Mouse (Mus musculus) frontal cortex, adult 2 months (tissue): ENCODE data around the gene Eaf1. TPM values are rescaled to one million over a fixed set of nuclear protein-coding genes. Genes with fewer than 3 reads are reported as not detected.

Experiments
- DNase-seq, 2 experiments: peaks; one replicate each; pipeline ENCODE4 v3.0.0; 2022; ENCODE audit warnings: low spot score in 1 of 2; ENCODE audit errors: extremely low spot score in 1 of 2
- polyA plus RNA-seq: library from polyadenylated mRNA; depleted of rRNA; stranded (reverse); fragments of >200 nt; gene quantifications from 2 replicates; pipeline ENCODE4 v1.2.3, GENCODE M21; 2012

The Eaf1 gene
- polyA plus RNA-seq, 1 experiment = 13.7 TPM

- no peak for DNase-seq
These were observed 12.3 kb downstream of the Eaf1 start for GRCm38 (mm10) chr14:31506456-31506855.

DNA sequence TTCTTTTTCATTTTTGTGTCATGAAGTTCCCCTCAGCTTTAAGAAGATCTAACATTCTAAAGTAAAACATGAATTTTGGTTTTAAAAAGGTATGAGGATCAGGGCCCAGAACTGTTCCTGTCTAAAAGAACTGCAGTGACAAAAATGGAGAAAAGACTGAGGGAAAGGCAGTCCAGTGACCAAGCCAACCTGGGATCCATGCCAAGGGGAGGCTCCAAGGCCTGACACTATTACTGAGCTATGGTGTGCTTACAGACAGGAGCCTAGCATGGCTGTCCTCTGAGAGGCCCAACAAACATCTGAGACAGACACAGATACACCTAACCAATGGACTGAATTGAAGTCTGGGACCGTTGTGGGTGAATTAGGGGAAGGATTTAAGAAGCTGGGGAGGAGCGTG lies 15.7 kb downstream of the Eaf1 start:
- DNase-seq = no peak

GRCm38 (mm10) chr14:31510322-31510721 lies 16.1 kb downstream of the Eaf1 start:
- DNase-seq = no peak

- DNase-seq = no peak
These were observed 21.7 kb downstream of the Eaf1 start for GRCm38 (mm10) chr14:31515895-31516294.

DNA sequence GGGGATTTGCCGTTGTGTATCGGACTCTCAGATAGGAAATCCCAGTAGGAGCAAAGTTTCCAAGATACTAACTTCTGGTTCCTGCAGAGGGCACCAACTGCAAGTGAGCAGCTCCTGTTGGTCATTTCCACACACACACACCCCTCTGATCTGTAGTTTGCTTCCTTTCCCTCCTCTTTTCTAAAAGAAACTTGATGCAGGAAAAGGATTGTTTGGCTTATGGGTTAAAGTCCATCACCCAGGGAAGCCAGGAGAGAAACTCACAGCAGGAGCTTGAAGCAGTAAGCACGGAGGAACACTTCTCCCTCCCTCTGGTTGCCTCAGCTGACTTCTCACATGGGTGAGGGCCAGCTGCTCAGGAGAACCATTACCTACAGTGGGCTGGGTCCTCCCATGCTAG lies 25.0 kb downstream of the Eaf1 start:
- DNase-seq = peak in 1 of 2 experiments; percentile 36

GRCm38 (mm10) chr14:31521318-31521717 lies 27.1 kb downstream of the Eaf1 start:
- no peak for DNase-seq

- DNase-seq = no peak
These were observed 31.0 kb downstream of the Eaf1 start for GRCm38 (mm10) chr14:31525040-31525810.

GRCm38 (mm10) chr14:31530847-31531246 lies 36.6 kb downstream of the Eaf1 start:
- DNase-seq = no peak

- DNase-seq = no peak
These were observed 37.4 kb downstream of the Eaf1 start for GRCm38 (mm10) chr14:31531506-31532148.

DNA sequence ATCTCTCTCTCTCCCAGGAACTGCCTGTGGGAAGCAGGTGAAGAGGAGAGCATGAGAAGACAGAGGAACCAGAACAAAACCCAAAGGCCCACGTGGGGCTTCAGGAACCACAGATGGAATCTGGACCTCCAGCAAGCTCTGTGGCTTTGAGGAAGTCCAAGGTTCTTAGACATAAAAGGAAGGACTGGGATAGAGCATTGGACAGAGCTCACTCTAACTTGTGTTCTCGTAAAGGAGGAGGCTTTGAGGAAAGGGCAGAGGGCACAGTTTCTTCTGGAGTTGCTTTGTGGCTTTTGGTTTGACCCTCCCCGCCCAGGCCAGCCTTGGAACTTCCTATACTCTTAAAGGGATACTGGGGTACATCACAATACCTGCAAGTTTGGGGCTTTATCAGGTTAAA lies 38.5 kb downstream of the Eaf1 start:
- no peak for DNase-seq

- DNase-seq = no peak
These were observed 43.1 kb downstream of the Eaf1 start for GRCm38 (mm10) chr14:31537298-31537697.

DNA sequence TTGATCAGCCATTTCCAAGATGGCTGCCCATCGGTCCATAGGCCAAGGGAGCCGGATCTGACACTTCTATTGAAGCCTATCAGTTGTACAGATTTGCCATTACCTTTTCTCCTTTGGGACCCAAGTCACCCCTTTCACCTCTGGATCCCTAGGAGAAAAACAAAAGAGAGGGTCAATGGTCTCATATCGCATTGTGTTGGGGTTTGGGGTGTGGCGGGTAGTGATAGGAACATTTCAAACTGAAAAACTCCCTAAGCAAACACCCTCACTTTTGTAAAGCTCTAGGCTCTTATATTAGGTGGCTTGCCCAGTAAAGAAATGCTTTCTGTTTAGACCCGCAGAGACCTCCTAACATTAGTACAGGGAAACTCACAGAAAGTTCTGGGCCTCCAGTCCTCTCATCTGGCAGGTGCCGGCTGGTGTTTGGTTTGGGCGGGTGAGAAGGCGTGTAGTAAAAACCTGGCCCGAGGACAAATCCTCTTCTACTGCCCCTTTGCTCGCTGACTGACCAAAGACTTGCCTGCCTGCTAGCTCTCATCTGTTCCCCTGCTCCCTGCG lies 49.8 kb downstream of the Eaf1 start:
- no peak for DNase-seq

- no peak for DNase-seq
These were observed 60.8 kb downstream of the Eaf1 start for GRCm38 (mm10) chr14:31555021-31555420.

GRCm38 (mm10) chr14:31555963-31556434 lies 61.8 kb downstream of the Eaf1 start:
- DNase-seq = peak in 1 of 2 experiments; percentile 25

DNA sequence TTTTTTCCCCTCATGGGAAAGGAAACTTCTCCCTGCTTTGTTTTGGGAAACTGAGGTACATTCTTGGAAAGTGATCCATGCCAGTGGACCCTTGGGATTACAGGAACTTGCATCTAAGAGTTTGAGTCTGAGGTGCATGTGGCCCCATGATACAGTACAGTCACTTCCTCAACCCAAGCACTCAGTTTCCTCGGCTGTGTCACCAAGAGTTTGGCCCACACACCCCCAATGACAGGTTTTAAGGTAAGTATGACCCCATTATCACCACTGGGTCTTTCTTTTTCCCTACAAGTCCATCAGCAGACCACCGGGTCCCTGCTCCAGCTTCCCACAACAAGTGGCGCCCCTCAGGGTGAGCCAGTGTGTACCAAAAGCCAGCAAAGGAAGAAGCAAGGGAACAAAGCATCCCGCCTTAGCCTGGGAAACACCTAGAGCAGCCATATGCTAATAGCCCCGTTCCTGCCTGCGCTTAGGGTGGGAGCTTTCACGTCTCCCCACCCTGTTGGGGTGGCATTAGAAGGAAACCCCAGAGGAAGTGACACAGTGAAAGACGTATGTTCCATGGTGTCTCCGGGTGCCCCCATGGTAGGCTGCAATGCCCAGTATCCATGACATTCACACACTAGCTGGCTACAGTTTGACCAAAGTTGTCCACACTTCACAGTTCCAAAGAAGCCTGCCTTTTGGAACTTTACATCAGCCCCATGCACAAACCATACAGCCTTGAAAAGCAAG lies 62.5 kb downstream of the Eaf1 start:
- no peak for DNase-seq

- DNase-seq = no peak
These were observed 63.1 kb downstream of the Eaf1 start for GRCm38 (mm10) chr14:31557273-31557672.

GRCm38 (mm10) chr14:31557784-31558183 lies 63.6 kb downstream of the Eaf1 start:
- no peak for DNase-seq

DNA sequence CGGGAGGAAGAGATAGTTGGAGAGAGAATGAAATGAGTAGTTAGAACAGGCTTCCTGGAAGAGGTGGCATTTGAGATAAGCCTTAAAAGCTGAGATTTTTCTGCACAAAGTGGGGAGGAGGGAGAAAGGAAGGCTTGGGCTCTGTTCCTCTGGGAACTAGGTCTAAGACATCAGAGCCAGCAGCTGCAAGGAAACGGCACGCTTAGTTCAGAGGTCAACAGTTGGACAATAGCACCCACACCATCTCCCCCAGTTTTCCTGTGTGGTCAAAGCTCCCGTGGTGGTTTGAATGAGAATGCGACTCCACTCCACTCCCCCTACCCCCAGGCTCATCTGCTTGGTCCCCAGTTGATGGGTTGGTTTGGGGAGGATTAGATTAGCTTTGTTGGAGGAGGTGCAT lies 65.0 kb downstream of the Eaf1 start:
- DNase-seq = no peak
